Mouse (Mus musculus) stomach, postnatal 0 days (tissue): Measurements from ENCODE around the gene Ap3s2.

Source experiments
- CTCF ChIP-seq: IDR thresholded peaks from 2 replicates; pipeline ENCODE4 v1.5.1; 2016; ENCODE audit warnings: antibody characterized with exemption, low read depth, mild to moderate bottlenecking, moderate library complexity
- EP300 ChIP-seq: optimal IDR thresholded peaks from 2 replicates; pipeline ENCODE3; 2016; ENCODE audit warnings: antibody characterized with exemption

GRCm38 (mm10) chr7:79951038-79951437, 30.6 kb upstream of the Ap3s2 start:
- TF ChIP-seq CTCF (peak; percentile 20; the same call in 1 of the 2 replicates), EP300 (no peak)
